Mouse (Mus musculus) C2C12 (cell line): Measurements from ENCODE around the gene Lamb2. TPM values are rescaled to one million over a fixed set of nuclear protein-coding genes. Genes with fewer than 3 reads are reported as not detected.

Experiments used
- H3K27me3 ChIP-seq: one replicate; pipeline ENCODE4 v1.6.1; 2011; ENCODE audit not compliant: control insufficient read depth, insufficient read depth, insufficient read length
- H3K36me3 ChIP-seq: one replicate; pipeline ENCODE4 v1.6.1; 2011; ENCODE audit not compliant: control insufficient read depth, insufficient read depth
- H3K4me3 ChIP-seq: one replicate; pipeline ENCODE4 v1.5.1; 2011; ENCODE audit warnings: mild to moderate bottlenecking, control low read depth; ENCODE audit not compliant: poor library complexity, insufficient read depth, severe bottlenecking
- H3K79me2 ChIP-seq: one replicate; pipeline ENCODE4 v1.6.1; 2011; ENCODE audit not compliant: control insufficient read depth, insufficient read depth
- H3K79me3 ChIP-seq: one replicate; pipeline ENCODE4 v1.6.1; 2011; ENCODE audit warnings: low read depth, control low read depth
- H3ac ChIP-seq: one replicate; pipeline ENCODE3; 2011; ENCODE audit warnings: low read depth; ENCODE audit not compliant: control insufficient read depth, insufficient read length
- CEBPB ChIP-seq: IDR thresholded peaks from one replicate; pipeline ENCODE4 v1.6.1; 2011; ENCODE audit warnings: low read depth, mild to moderate bottlenecking, control low read depth, moderate library complexity
- CTCF ChIP-seq: IDR thresholded peaks from one replicate; pipeline ENCODE4 v1.5.1; 2011; ENCODE audit not compliant: control insufficient read depth, insufficient read depth, insufficient read length
- FOSL1 ChIP-seq: IDR thresholded peaks from one replicate; pipeline ENCODE4 v1.8.0; 2011; ENCODE audit warnings: mild to moderate bottlenecking, low read length; ENCODE audit not compliant: poor library complexity, insufficient read depth, severe bottlenecking
- MAX ChIP-seq: IDR thresholded peaks from one replicate; pipeline ENCODE4 v1.6.1; 2011; ENCODE audit warnings: mild to moderate bottlenecking, control low read depth
- MYOD1 ChIP-seq: IDR thresholded peaks from one replicate; pipeline ENCODE4 v1.6.1; 2011; ENCODE audit warnings: low read depth; ENCODE audit not compliant: control insufficient read depth, insufficient read length
- MYOG ChIP-seq: IDR thresholded peaks from one replicate; pipeline ENCODE4 v1.6.1; 2011; ENCODE audit not compliant: control insufficient read depth, insufficient read length; ENCODE audit errors: extremely low read depth
- USF1 ChIP-seq: IDR thresholded peaks from one replicate; pipeline ENCODE4 v1.6.1; 2011; ENCODE audit warnings: low read depth, mild to moderate bottlenecking, control low read depth, moderate library complexity
- long read RNA-seq, 2 experiments: library from polyadenylated mRNA; unstranded; transcript quantifications; one replicate each; pipeline ENCODE4 v2.0.0; 2019 to 2020
- polyA plus RNA-seq: library from polyadenylated mRNA; unstranded; fragments of >200 nt; fragmentation: generic; extraction: Trizol; gene quantifications from one replicate; pipeline ENCODE4 v1.2.1, GENCODE M21; 2012; ENCODE audit warnings: missing spikeins

Gene Lamb2
- polyA plus RNA-seq: 36.3 TPM
- long read RNA-seq, experiment 1, full-length matches to known transcripts: 2 of 18 reads
- long read RNA-seq, experiment 1, partial matches to known transcripts: 15 of 18 reads
- long read RNA-seq, experiment 1, other reads (novel, unspliced or antisense): 1 of 18 reads
- long read RNA-seq, experiment 2, full-length matches to known transcripts: 99 of 206 reads
- long read RNA-seq, experiment 2, partial matches to known transcripts: 44 of 206 reads
- long read RNA-seq, experiment 2, other reads (novel, unspliced or antisense): 63 of 206 reads

- TF ChIP-seq FOSL1 (no peak), CEBPB (no peak)
- Histone ChIP-seq H3ac (peak within 1 kb of the TSS; percentile 78), H3K79me2 (peaks cover 32% of the 10 kb centered on the region), H3K36me3 (peaks cover 28% of the 10 kb centered on the region), H3K79me3 (peaks cover 12% of the 10 kb centered on the region), H3K27me3 (no peaks in the 10 kb centered on the region), H3K4me3 (peak within 1 kb of the TSS; percentile 53)
Measured at GRCm38 (mm10) chr9:108479721-108480351, at the start of gene Lamb2. Gene Lamb2 (plus strand): TSS chr9:108479736.

GRCm38 (mm10) chr9:108431431-108432067 lies 48.0 kb upstream of the Lamb2 start:
- no peaks in the 10 kb centered on the region for H3K36me3 ChIP-seq
- H3K79me2 ChIP-seq: no peaks in the 10 kb centered on the region
- H3K79me3 ChIP-seq: no peaks in the 10 kb centered on the region
- H3K4me3 ChIP-seq: no peak overlapping the region
- H3ac ChIP-seq: no peak overlapping the region
- peaks cover 16% of the 10 kb centered on the region for H3K27me3 ChIP-seq
- TF ChIP-seq FOSL1 (no peak), CTCF (no peak), MAX (no peak), USF1 (no peak), MYOG (no peak), CEBPB (no peak), MYOD1 (no peak)

GRCm38 (mm10) chr9:108436182-108436581 lies 43.4 kb upstream of the Lamb2 start, which contains the start of gene BC048562:
Gene BC048562 (plus strand): TSS chr9:108436482.
- H3K79me2 ChIP-seq: no peaks in the 10 kb centered on the region
- no peaks in the 10 kb centered on the region for H3K36me3 ChIP-seq
- H3K27me3 ChIP-seq: peaks cover 27% of the 10 kb centered on the region
- TF ChIP-seq MYOD1 (no peak), MAX (no peak), CTCF (no peak), FOSL1 (no peak), USF1 (no peak), MYOG (no peak), CEBPB (no peak)
- no peak within 1 kb of the TSS for H3ac ChIP-seq
- H3K4me3 ChIP-seq: no peak within 1 kb of the TSS
- no peaks in the 10 kb centered on the region for H3K79me3 ChIP-seq

DNA sequence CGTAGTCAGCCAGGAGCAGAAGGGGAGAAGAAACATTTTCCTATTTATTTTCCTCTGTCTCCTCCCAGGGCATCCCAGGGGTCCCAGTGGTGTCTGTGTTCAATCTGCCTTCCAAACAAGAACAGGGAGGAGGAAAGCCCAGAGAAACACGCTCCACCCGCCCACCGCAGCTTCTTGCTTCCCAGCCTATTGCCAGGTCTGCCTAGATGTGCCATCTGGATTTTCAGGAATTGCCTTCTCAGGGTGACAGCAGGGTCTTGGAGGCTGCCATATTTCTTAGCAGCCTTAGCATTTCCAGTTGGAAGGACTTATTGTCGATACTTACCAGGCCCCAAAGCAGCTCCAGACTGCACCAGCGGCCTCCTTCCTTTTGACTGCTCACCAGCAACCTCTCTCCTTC lies 40.4 kb upstream of the Lamb2 start:
- no peak overlapping the region for H3K4me3 ChIP-seq
- H3K79me2 ChIP-seq: no peaks in the 10 kb centered on the region
- no peaks in the 10 kb centered on the region for H3K36me3 ChIP-seq
- no peak overlapping the region for H3ac ChIP-seq
- no peak for TF ChIP-seq CTCF
- peaks cover 27% of the 10 kb centered on the region for H3K27me3 ChIP-seq
- no peaks in the 10 kb centered on the region for H3K79me3 ChIP-seq

DNA sequence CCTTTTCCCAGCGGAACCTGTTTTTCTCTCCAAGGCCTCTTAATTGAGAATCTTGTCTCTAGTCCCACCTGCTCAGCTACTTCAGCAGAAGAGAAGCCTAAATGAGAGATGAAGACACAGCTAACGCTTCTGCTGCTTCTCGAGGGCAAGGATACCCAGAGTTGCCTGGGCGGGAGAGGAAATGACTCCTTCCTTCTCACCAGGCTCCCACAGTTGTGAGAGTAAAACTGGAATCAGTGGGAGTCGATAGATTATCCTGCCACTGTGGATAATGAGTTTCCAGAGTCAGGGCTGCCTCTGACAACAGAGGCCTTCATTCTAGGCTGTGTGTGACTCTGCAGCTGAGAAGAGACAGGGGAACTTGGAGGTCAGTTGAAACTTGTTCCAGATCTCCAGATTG lies 39.1 kb upstream of the Lamb2 start:
- no peak overlapping the region for H3ac ChIP-seq
- H3K36me3 ChIP-seq: no peaks in the 10 kb centered on the region
- H3K79me3 ChIP-seq: no peaks in the 10 kb centered on the region
- TF ChIP-seq CEBPB (no peak), MAX (no peak), CTCF (no peak), USF1 (no peak), FOSL1 (no peak), MYOD1 (no peak), MYOG (no peak)
- H3K79me2 ChIP-seq: no peaks in the 10 kb centered on the region
- peaks cover 34% of the 10 kb centered on the region for H3K27me3 ChIP-seq
- no peak overlapping the region for H3K4me3 ChIP-seq
